Mouse (Mus musculus) NIH3T3 (cell line): ENCODE data around the gene Slc44a1.

Experiments used
- DNase-seq: peaks from one replicate; pipeline ENCODE4 v3.0.0-alpha.2; 2012; ENCODE audit warnings: low read depth

Gene Slc44a1

GRCm38 (mm10) chr4:53430522-53430921 is 9.7 kb upstream of the Slc44a1 start:
- no peak for DNase-seq

GRCm38 (mm10) chr4:53431585-53432234 is 8.5 kb upstream of the Slc44a1 start:
- no peak for DNase-seq

GRCm38 (mm10) chr4:53437110-53437755 is 3.0 kb upstream of the Slc44a1 start:
- DNase-seq, result peak; percentile 77

GRCm38 (mm10) chr4:53438386-53438785 is 1.8 kb upstream of the Slc44a1 start:
- DNase-seq, result no peak

- no peak for DNase-seq
Observed at GRCm38 (mm10) chr4:53438836-53439480, 1.3 kb upstream of the Slc44a1 start.

GRCm38 (mm10) chr4:53439636-53440009 is 590 bp upstream of the Slc44a1 start:
- no peak for DNase-seq

- DNase-seq, result no peak
Observed at GRCm38 (mm10) chr4:53440816-53441571, 781 bp downstream of the Slc44a1 start.

- DNase-seq, result no peak
Observed at GRCm38 (mm10) chr4:53441683-53442082, 1.5 kb downstream of the Slc44a1 start.

- DNase-seq, result no peak
Observed at GRCm38 (mm10) chr4:53446216-53446615, 6.0 kb downstream of the Slc44a1 start.

GRCm38 (mm10) chr4:53447773-53448172 is 7.6 kb downstream of the Slc44a1 start:
- DNase-seq, result no peak

- DNase-seq, result no peak
Observed at GRCm38 (mm10) chr4:53450736-53451135, 10.5 kb downstream of the Slc44a1 start.

- peak; percentile 79 for DNase-seq
Observed at GRCm38 (mm10) chr4:53451887-53452286, 11.7 kb downstream of the Slc44a1 start.

- DNase-seq, result no peak
Observed at GRCm38 (mm10) chr4:53452457-53452856, 12.2 kb downstream of the Slc44a1 start.

- no peak for DNase-seq
Observed at GRCm38 (mm10) chr4:53452976-53453889, 13.0 kb downstream of the Slc44a1 start.

GRCm38 (mm10) chr4:53455885-53456284 is 15.7 kb downstream of the Slc44a1 start:
- DNase-seq, result no peak

GRCm38 (mm10) chr4:53456570-53456969 is 16.4 kb downstream of the Slc44a1 start:
- no peak for DNase-seq

- no peak for DNase-seq
Observed at GRCm38 (mm10) chr4:53458503-53458902, 18.3 kb downstream of the Slc44a1 start.

GRCm38 (mm10) chr4:53459697-53460096 is 19.5 kb downstream of the Slc44a1 start:
- no peak for DNase-seq

- DNase-seq, result no peak
Observed at GRCm38 (mm10) chr4:53461026-53461425, 20.8 kb downstream of the Slc44a1 start.

- DNase-seq, result no peak
Observed at GRCm38 (mm10) chr4:53462069-53462468, 21.9 kb downstream of the Slc44a1 start.

- DNase-seq, result no peak
Observed at GRCm38 (mm10) chr4:53462505-53463251, 22.5 kb downstream of the Slc44a1 start.
